ENCODE assay signal across 16 mouse cellular contexts in the genomic region with DNA sequence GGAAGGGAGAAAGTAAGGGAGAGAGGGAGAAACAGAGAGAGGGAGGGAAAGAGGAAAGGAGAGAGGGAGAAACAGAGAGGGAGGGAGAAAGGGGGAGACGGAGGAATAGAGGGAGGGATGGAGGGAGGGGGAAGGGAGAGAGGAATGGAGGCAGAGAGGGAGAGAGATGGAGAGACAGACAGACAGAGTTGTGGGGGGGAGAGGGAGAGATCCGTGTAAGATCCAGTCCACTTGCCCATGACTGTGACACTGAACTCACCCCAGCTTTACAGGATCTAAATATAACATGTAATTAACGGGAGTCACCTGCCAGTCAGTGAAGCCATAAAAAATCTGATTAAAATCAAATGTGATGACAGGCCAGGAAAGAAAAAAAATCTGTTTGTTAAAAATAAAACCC.
"Had no signal": no experiment of that assay in that cellular context is flagged by ENCODE, and none has a peak within 500 bp of the region (broad histone marks: within the 10 kb centered on the region; RNA-seq: fewer than 3 reads in every experiment).

No protein-coding gene starts in this region.

- ATAC-seq: liver, postnatal 0 days; lung, postnatal 0 days; midbrain, embryonic 13.5 days; midbrain, embryonic 15.5 days had no signal

- H3K4me2 ChIP-seq: liver, embryonic 15.5 days; midbrain, embryonic 11.5 days; midbrain, embryonic 13.5 days; midbrain, embryonic 15.5 days; stomach, embryonic 15.5 days had no signal

- H3K4me1 ChIP-seq: liver, embryonic 15.5 days; megakaryocyte, embryonic 14.5 days; midbrain, embryonic 15.5 days; stomach, embryonic 15.5 days had no signal

- DNase-seq: liver, postnatal 0 days; lung, adult 2 months; lung, postnatal 36 days; right cerebral cortex, postnatal 14 days; thymus, adult 2 months; thymus, postnatal 25 days; thymus, postnatal 4 days had no signal

- H3K27me3 ChIP-seq: liver, embryonic 15.5 days; megakaryocyte, embryonic 14.5 days; midbrain, embryonic 13.5 days; midbrain, embryonic 15.5 days; stomach, embryonic 15.5 days had no signal

- H3K9me3 ChIP-seq: liver, embryonic 15.5 days; midbrain, embryonic 13.5 days; midbrain, embryonic 15.5 days; stomach, embryonic 15.5 days had no signal

- H3K4me3 ChIP-seq: liver, embryonic 15.5 days; megakaryocyte, embryonic 14.5 days; midbrain, embryonic 13.5 days; midbrain, embryonic 15.5 days; stomach, embryonic 15.5 days had no signal

- H3K27ac ChIP-seq: liver, embryonic 15.5 days; macrophage; midbrain, embryonic 13.5 days; midbrain, embryonic 15.5 days; stomach, embryonic 15.5 days; stomach, postnatal 0 days had no signal

- H3K9ac ChIP-seq: liver, embryonic 15.5 days; liver, postnatal 0 days; midbrain, embryonic 13.5 days; midbrain, embryonic 15.5 days; stomach, embryonic 15.5 days had no signal

- H3K36me3 ChIP-seq: liver, embryonic 15.5 days; midbrain, embryonic 15.5 days; stomach, embryonic 15.5 days had no signal
